Mouse (Mus musculus) cortical plate, adult 2 months (tissue): ENCODE measurements around the gene B3glct.

Experiments used
- CTCF ChIP-seq: fragments of 200-500 bp; IDR thresholded peaks from 2 replicates; pipeline ENCODE4 v1.5.1; 2011; ENCODE audit warnings: mild to moderate bottlenecking, control low read depth, low read length; ENCODE audit not compliant: insufficient read depth; ENCODE audit errors: extremely low read depth
- POLR2A ChIP-seq: fragments of 200-500 bp; IDR thresholded peaks from 2 replicates; pipeline ENCODE4 v1.6.1; 2011; ENCODE audit warnings: mild to moderate bottlenecking, low read length, control low read depth; ENCODE audit not compliant: insufficient read depth; ENCODE audit errors: extremely low read depth

GRCm38 (mm10) chr5:149661428-149661827 lies 16.6 kb upstream of the B3glct start:
- TF ChIP-seq POLR2A (no peak), CTCF (no peak)
